Mouse (Mus musculus): ENCODE measurements around the gene Btbd3.

The Btbd3 gene

GRCm38 (mm10) chr2:138256411-138256810 lies at the start of gene Btbd3:
Gene Btbd3, plus strand, starts transcription at chr2:138256565.
- peak; percentile 78 for DNase-seq (ENCODE audit: low spot score)

GRCm38 (mm10) chr2:138215561-138215960 lies 40.8 kb upstream of the Btbd3 start:
- peak; percentile 18 for DNase-seq (ENCODE audit: low spot score)

GRCm38 (mm10) chr2:138220269-138220668 lies 36.1 kb upstream of the Btbd3 start:
- DNase-seq (ENCODE audit: low spot score) = no peak

GRCm38 (mm10) chr2:138232247-138232646 lies 24.1 kb upstream of the Btbd3 start:
- DNase-seq (ENCODE audit: low spot score) = no peak

- no peak for DNase-seq (ENCODE audit: low spot score)
These were observed 20.2 kb upstream of the Btbd3 start for GRCm38 (mm10) chr2:138236149-138236548.

GRCm38 (mm10) chr2:138242452-138242851 lies 13.9 kb upstream of the Btbd3 start:
- no peak for DNase-seq (ENCODE audit: low spot score)

GRCm38 (mm10) chr2:138245631-138246289 lies 10.6 kb upstream of the Btbd3 start:
- DNase-seq (ENCODE audit: low spot score) = no peak

- no peak for DNase-seq (ENCODE audit: low spot score)
These were observed 8.4 kb upstream of the Btbd3 start for GRCm38 (mm10) chr2:138247986-138248385.

- DNase-seq (ENCODE audit: low spot score) = no peak
These were observed 596 bp downstream of the Btbd3 start for GRCm38 (mm10) chr2:138256851-138257471.

GRCm38 (mm10) chr2:138257692-138258315 lies 1.4 kb downstream of the Btbd3 start:
- DNase-seq (ENCODE audit: low spot score) = no peak

GRCm38 (mm10) chr2:138261140-138261539 lies 4.8 kb downstream of the Btbd3 start:
- DNase-seq (ENCODE audit: low spot score) = no peak

- no peak for DNase-seq (ENCODE audit: low spot score)
These were observed 6.5 kb downstream of the Btbd3 start for GRCm38 (mm10) chr2:138262885-138263284.

- DNase-seq (ENCODE audit: low spot score) = no peak
These were observed 9.1 kb downstream of the Btbd3 start for GRCm38 (mm10) chr2:138265356-138266005.

GRCm38 (mm10) chr2:138266679-138267078 lies 10.3 kb downstream of the Btbd3 start:
- no peak for DNase-seq (ENCODE audit: low spot score)

GRCm38 (mm10) chr2:138267852-138268513 lies 11.6 kb downstream of the Btbd3 start:
- no peak for DNase-seq (ENCODE audit: low spot score)

GRCm38 (mm10) chr2:138269330-138269729 lies 13.0 kb downstream of the Btbd3 start:
- no peak for DNase-seq (ENCODE audit: low spot score)

GRCm38 (mm10) chr2:138273404-138274073 lies 17.2 kb downstream of the Btbd3 start:
- DNase-seq (ENCODE audit: low spot score) = no peak

GRCm38 (mm10) chr2:138274086-138274485 lies 17.7 kb downstream of the Btbd3 start:
- no peak for DNase-seq (ENCODE audit: low spot score)

GRCm38 (mm10) chr2:138277842-138278691 lies 21.7 kb downstream of the Btbd3 start:
- DNase-seq (ENCODE audit: low spot score) = no peak

GRCm38 (mm10) chr2:138278853-138279640 lies 22.7 kb downstream of the Btbd3 start:
- DNase-seq (ENCODE audit: low spot score) = no peak

All from layer of hippocampus, adult 9-10 months (tissue).